Mouse (Mus musculus): Measurements from ENCODE around the gene Rassf8.

DNA sequence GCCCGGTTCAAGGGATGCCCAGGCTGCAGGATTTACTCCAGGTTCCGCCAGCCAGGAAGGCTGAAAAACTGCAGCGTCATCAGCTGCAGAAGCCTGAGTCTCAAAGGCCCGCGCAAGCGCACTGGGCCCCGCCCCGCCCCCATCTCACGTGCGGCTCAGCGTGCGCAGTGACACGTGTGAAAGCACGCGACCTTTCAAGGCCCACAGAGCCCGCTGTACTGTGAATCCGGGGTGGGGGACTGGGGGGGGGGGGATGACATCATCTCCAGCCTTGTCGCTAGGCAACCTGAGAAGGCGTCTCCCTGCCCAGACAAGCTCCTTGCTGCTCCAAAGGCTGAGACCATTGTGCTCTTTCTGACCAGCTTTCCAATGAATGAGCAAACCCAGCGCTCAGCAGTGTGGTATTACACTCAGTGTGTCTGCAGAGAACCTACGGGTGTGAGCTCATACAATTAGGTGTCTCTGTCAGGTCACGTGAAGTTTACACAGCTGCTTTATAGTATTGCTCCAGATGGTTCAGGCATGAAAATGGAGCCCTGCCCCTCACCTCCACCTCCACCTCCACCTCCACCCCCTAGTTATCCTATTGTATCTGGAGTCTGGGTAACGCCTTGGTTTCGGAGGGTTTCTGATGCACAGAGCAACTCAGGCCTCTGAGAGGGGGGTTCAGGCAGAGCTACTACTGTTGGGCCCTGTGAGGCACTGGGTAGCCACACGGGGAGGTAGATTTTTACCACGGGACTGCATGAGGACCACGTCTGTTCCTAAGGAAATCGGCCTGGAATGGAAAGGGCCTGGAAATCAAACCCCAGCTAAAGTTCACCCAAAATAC is 109.4 kb downstream of the Rassf8 start:
- TF ChIP-seq CTCF (IDR thresholded peaks at IDR 0.05; ENCODE audit: extremely low read depth, insufficient read depth, insufficient read length, insufficient replicate concordance), result no peak
- TF ChIP-seq POLR2A (IDR thresholded peaks at IDR 0.05; ENCODE audit: low read depth, low read length), result no peak
